Mouse (Mus musculus) frontal cortex, postnatal 25 days (tissue): Measurements from ENCODE around the gene Shcbp1.
"Not testable (repeated sequence)": the region's sequence is repeated elsewhere in the genome, so short reads cannot be mapped to it uniquely, and the experiment has no call there.

Experiments used
- DNase-seq, 2 experiments: peaks; one replicate each; pipeline ENCODE4 v3.0.0; 2022; ENCODE audit warnings: low spot score in 2 of 2

The Shcbp1 gene

DNA sequence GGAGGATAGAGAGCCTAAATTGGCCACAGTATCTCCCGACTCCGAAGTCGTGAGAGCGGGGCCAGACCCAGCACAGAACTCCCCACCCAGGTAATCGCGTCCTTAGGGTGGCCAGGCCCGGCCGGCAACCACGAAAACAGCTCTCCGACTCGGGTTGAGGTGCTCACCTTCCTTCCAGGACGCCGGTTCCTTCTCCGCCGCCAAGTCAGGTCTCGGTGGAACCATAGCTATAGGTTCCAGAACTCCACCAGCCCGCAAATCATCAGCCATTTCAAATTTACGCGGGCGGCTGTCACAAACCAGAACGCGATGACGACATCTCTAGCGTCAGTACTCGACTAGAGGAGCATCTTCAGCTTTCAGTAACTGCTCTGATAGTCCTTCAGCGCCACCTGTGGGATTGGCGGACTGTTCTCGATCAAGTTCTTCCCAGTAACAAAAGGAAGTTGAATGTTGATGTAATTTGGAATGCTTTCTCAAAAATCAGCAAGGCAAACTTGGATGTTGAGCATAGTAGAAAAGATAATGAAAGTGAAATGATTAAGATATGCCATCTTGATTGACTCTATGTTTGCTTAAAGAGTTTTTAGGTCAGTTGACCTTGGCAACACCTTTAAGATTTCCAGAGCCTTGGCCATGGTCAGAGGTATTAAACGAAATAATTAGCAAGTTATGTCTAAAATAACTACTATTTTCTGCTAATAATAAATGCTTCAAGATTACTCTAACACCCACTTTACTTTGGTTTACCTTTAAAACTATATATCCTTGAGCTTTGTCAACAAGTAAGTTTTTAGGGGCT, at the start of gene Shcbp1:
Shcbp1 (minus strand) TSS at position 314 of the 802 bp plus-strand sequence.
- peak; percentile 82 to 88 for DNase-seq

DNA sequence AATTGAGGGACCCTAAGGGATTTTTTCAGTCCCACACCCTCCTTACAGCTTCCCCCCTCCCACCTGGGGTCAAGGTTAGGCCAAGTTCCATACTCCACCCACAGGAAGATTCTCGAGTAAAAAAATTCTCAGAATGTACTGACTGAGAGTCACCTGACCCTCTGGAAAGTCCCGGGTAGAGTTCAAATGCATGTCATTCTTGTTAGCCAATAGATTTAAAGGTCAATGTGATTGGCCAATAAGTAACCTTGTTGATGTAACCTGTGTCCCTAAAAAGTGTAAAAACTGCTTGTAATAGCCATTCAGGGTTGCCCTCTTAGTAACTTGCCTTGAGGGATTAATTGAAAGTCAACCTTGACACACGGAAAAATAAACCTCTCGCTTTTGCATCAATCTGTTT, 29.5 kb upstream of the Shcbp1 start:
- no peak for DNase-seq

DNA sequence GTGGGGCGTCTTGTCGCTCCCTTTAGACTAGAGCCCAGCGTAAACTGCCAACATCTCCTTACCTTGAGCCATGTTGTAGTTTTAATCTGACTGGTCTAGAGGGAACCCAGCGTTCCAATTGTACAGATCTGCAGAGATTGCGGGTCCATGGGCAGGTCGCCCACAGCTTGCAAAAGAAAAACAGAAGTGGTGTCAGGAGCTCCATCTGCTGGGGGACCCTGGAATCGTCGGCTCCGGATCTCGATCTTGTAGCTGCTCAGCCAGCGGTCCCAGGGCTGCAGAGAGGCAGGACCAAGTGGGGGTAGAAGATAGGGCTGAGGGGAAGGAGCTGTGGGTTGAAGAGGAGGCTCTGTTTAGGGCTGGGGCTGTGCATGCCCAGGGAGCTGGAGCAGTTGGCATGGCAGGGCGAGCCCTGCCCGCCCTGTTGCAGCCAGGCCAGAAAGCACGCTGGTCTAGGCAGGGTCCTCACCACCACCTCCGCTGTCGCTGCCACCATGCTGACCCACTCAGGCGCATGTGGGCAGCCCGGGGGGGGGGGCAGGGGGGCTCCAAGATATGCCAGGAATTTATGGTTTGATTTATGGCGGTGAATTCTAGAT, 21.3 kb upstream of the Shcbp1 start:
- DNase-seq: peak; percentile 17 to 27

DNA sequence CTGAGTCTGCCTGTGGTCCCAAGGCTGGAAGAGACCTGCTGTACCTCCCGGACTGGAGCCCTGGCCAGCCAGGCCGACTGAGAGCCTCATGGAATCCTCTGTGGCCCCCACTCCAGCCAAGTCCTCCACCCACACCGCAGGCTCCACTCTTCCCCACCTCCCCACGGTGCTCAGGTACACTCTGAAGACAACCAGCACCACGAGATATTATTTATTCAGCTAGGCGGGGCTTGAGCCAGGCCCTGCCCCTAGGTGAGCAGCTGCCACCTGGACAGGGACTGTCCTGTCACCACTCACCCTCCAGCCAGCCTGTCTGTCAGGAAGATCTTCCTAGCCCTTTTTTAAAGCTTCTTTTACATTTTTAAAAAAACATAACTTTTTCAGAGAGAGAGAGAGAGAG, 1.1 kb downstream of the Shcbp1 start:
- DNase-seq: no peak

DNA sequence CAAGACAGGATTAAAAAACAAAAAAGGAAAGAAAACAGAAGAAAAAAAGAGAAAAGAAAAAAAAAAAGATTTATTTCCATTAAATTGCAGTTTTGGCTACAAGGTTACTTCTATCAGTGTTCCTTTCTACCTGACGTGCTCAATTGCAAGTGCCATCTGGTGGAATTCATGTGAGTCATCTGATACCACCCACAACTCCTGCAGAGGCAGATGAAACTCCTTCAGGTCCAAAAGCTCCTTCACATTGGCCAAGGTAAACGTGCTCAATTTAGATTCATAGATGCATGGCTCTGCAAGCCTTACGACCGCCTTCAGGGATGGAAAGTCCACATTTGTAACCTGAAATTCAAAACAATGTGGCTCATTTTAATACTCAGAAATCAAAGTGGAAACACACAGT, 14.6 kb downstream of the Shcbp1 start:
- no peak for DNase-seq

DNA sequence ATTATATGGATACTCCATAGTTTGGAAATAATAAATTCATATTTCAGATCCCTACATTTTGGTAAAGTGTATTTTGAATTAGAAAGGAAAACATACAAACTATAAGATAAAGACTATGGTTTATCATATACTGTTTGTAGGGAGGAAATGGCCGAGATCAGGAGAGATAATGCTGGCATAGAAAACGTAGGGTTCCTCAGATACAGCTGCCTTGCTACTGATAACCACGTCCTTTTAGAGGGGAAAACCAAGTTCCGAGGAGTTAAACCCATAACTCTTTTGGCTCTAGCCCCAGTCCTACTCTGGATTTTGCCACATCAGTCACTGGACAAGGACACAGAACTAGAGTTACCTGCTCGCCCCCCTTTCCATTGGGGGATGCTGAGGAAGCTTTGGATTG, 26.3 kb downstream of the Shcbp1 start:
- no peak for DNase-seq

DNA sequence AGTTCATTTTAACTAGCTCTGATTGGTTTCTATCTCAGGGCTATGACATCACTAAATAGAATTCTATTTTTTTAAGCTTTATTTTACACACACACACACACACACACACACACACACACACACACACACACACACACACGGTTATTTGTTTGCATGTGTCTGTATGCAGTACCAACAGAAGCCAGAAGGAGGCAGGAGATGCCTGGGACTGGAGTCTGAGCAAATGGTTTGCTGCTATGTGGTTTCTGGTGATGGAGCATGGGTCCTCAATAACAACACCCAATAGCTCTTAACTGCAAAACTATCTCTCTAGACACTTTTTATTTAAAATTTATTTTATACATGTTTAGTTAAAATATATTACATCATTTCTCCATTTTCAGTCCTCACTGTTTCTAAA, 48.4 kb downstream of the Shcbp1 start:
- DNase-seq: no peak

DNA sequence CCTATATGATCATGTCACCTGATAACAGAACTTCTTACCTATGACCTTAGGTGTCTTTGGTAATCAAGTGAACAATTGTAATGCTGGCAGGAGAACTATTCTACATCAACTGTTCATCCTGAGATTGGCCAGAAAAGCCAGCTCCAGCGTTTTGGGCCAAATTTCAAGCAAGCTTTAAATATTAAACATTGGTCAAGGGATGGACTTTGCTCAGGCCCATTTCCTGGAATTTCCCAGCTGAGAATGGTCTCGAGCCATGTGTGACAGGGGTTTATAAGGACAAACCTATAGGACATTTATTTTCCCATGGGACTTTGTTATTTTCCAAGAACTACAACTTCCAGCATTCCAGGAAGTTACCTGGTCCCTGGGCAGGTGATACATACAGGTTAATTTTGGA, 63.8 kb downstream of the Shcbp1 start:
- no peak for DNase-seq

DNA sequence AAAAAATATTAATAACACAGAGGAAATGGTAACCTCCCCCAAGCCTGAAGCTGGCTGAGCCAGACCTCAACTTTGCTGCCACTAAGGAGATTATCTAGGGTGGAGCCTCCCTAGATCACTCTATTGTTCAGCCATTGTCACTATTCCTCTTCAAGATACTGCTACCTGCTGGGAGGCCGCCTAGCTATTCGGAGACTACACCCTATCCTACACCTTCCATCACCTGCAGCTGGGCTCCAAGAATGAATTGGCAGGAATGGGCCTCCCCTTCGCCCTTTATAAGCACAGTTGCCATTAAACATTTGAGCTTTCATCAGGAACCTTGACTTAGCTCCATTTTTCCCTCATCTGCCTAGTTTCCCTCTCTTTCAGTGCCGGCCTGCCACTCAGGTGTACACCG, 71.0 kb downstream of the Shcbp1 start:
- DNase-seq: not testable (repeated sequence)

DNA sequence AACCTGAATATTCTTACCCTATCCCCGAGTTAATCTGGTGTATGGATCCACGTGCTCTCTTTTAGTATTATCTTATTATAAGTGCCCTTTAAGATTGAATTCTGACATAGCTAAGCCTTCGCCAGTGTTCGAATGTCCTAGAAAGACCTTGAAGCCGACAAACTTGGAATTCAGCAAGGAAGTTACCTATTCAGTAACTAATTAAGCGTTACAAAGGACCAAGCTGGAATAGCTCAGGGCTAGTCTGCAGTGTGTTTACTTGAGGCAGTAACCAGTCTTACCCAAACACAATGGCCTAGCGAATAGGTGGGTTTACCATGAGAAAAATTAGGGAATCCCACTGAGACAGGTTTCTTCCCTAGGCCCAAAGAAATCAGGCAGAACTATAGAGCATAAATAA, 71.5 kb downstream of the Shcbp1 start:
- not testable (repeated sequence) for DNase-seq

DNA sequence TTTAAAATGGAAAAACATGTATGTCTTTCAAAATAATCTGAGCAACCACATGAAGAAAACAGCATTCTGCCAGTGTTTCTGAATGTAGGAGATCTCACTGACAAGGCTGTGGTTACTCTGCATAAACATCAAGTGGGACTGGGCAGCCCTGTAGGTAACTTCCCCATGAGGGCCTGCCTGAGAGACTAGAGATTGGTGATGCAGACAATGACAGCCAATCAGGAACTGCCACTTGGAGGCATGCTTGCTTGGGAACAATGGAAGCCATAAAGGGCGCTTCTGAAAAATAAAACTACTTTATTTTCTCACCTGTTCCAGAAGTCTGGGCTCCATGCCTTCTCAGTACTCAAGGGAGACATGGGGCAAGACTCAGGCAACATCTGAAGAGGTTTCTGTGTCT, 87.7 kb downstream of the Shcbp1 start:
- DNase-seq: no peak
